17 mouse cellular contexts compared by ENCODE assay signal in the genomic region with DNA sequence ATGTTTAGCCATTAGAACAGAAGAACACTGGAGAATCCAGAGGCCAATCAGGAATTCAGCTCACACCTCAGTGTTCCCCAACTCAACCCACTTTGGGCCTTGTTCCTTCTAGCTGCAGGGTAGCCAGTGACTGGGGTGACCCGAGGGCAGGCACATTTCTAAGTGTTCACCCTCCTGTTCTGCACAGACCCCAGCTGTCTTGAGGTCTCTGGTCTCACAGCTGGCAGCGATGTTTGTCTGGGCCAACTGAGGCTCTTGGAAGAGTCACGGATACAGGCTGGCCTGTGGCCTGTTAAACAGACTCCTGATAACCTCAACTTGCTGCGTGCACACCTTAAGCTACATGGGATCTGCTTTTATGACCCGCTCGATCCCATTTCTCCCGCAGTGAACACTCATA. TPM values are rescaled to one million over a fixed set of nuclear protein-coding genes. Genes with fewer than 3 reads are reported as not detected.
DNase-seq lines count a peak whose midpoint lies in the region; ATAC-seq lines count a peak whose summit lies in the region.
"Had no signal": no experiment of that assay in that cellular context is flagged by ENCODE, and none has a peak within 500 bp of the region (broad histone marks: within the 10 kb centered on the region; RNA-seq: fewer than 3 reads in every experiment).

No protein-coding gene starts in this region.

- no peak overlapping the region for H3K9ac ChIP-seq in embryonic facial prominence, embryonic 15.5 days
- no peak overlapping the region for H3K9ac ChIP-seq in heart, embryonic 15.5 days
- H3K9ac ChIP-seq in liver, embryonic 16.5 days (ENCODE audit: low read depth, low read length): peak overlapping the region; percentile 46
- H3K9ac ChIP-seq: hindbrain, embryonic 12.5 days; lung, embryonic 15.5 days; neural tube, embryonic 13.5 days had no signal

- H3K27me3 ChIP-seq in heart, embryonic 10.5 days (ENCODE audit: insufficient read depth, poor library complexity, severe bottlenecking): no peaks in the 10 kb centered on the region
- no peaks in the 10 kb centered on the region for H3K27me3 ChIP-seq in embryonic facial prominence, embryonic 15.5 days
- no peaks in the 10 kb centered on the region for H3K27me3 ChIP-seq in heart, embryonic 15.5 days
- no peaks in the 10 kb centered on the region for H3K27me3 ChIP-seq in liver, embryonic 16.5 days (ENCODE audit: control insufficient read depth, insufficient read depth, low read depth, low read length)
- H3K27me3 ChIP-seq: hindbrain, embryonic 12.5 days; lung, embryonic 15.5 days; neural tube, embryonic 13.5 days had no signal

- H3K4me1 ChIP-seq in heart, embryonic 10.5 days: peaks cover 34% of the 10 kb centered on the region
- peaks cover 28% of the 10 kb centered on the region; the same call in 1 of the 2 replicates for H3K4me1 ChIP-seq in embryonic facial prominence, embryonic 15.5 days
- H3K4me1 ChIP-seq in heart, embryonic 15.5 days (replicated peaks): peaks cover 27% of the 10 kb centered on the region
- H3K4me1 ChIP-seq in liver, embryonic 16.5 days (ENCODE audit: control insufficient read depth, low read depth, low read length): peaks cover 33% of the 10 kb centered on the region
- H3K4me1 ChIP-seq: hindbrain, embryonic 12.5 days had no signal

- 87% methylated on average over 7 of the region's 7 CpGs for WGBS in heart, embryonic 10.5 days
- WGBS in embryonic facial prominence, embryonic 15.5 days: 95% methylated on average over 7 of the region's 7 CpGs
- 82% methylated on average over 7 of the region's 7 CpGs for WGBS in heart, embryonic 15.5 days
- 89% methylated on average over 7 of the region's 7 CpGs for WGBS in liver, embryonic 16.5 days (ENCODE audit: insufficient replicate concordance)

- ATAC-seq in embryonic facial prominence, embryonic 15.5 days (ENCODE audit: insufficient number of reproducible peaks, low FRiP score, low TSS enrichment, low read depth): no peak
- ATAC-seq in heart, embryonic 15.5 days (replicated peaks; ENCODE audit: insufficient number of reproducible peaks, insufficient read depth, low FRiP score, low read depth): no peak
- no peak for ATAC-seq in liver, embryonic 16.5 days (ENCODE audit: low read depth)
- ATAC-seq: forebrain, embryonic 16.5 days had no signal

- peaks cover 95% of the 10 kb centered on the region for H3K36me3 ChIP-seq in heart, embryonic 10.5 days
- H3K36me3 ChIP-seq in embryonic facial prominence, embryonic 15.5 days: peaks cover 92% of the 10 kb centered on the region
- peaks cover 67% of the 10 kb centered on the region for H3K36me3 ChIP-seq in heart, embryonic 15.5 days
- peaks cover 69% of the 10 kb centered on the region for H3K36me3 ChIP-seq in liver, embryonic 16.5 days (ENCODE audit: control insufficient read depth, insufficient read depth)

- no peak overlapping the region for H3K4me3 ChIP-seq in heart, embryonic 10.5 days
- H3K4me3 ChIP-seq in embryonic facial prominence, embryonic 15.5 days (replicated peaks): no peak overlapping the region
- no peak overlapping the region for H3K4me3 ChIP-seq in heart, embryonic 15.5 days
- no peak overlapping the region for H3K4me3 ChIP-seq in liver, embryonic 16.5 days (ENCODE audit: low read depth, low read length)
- H3K4me3 ChIP-seq: hindbrain, embryonic 12.5 days; lung, embryonic 15.5 days; neural tube, embryonic 13.5 days had no signal

- 0 out of 2 replicates have a peak overlapping the region, but pooled peaks have one; percentile 52 for H3K27ac ChIP-seq in heart, embryonic 10.5 days
- H3K27ac ChIP-seq in embryonic facial prominence, embryonic 15.5 days (replicated peaks): peak overlapping the region; percentile 58
- H3K27ac ChIP-seq in heart, embryonic 15.5 days: peak overlapping the region; percentile 44
- peak overlapping the region; percentile 97 for H3K27ac ChIP-seq in liver, embryonic 16.5 days (ENCODE audit: low read length)
- H3K27ac ChIP-seq: hindbrain, embryonic 12.5 days; lung, embryonic 15.5 days; neural tube, embryonic 13.5 days had no signal

- H3K9me3 ChIP-seq in heart, embryonic 10.5 days: no peaks in the 10 kb centered on the region
- no peaks in the 10 kb centered on the region for H3K9me3 ChIP-seq in embryonic facial prominence, embryonic 15.5 days (replicated peaks)
- H3K9me3 ChIP-seq in heart, embryonic 15.5 days (replicated peaks): no peaks in the 10 kb centered on the region
- no peaks in the 10 kb centered on the region for H3K9me3 ChIP-seq in liver, embryonic 16.5 days (replicated peaks; ENCODE audit: control insufficient read depth, low read length)
- H3K9me3 ChIP-seq: G1E; hindbrain, embryonic 12.5 days; lung, embryonic 15.5 days; neural tube, embryonic 13.5 days had no signal

- H3K4me2 ChIP-seq in embryonic facial prominence, embryonic 15.5 days (replicated peaks): no peak overlapping the region
- H3K4me2 ChIP-seq in heart, embryonic 15.5 days: no peak overlapping the region
- H3K4me2 ChIP-seq in liver, embryonic 16.5 days (ENCODE audit: low read depth, low read length): peak overlapping the region; percentile 62
- H3K4me2 ChIP-seq: hindbrain, embryonic 12.5 days; lung, embryonic 15.5 days; neural tube, embryonic 13.5 days had no signal

- no peak for DNase-seq in heart, embryonic 10.5 days (ENCODE audit: low spot score)
- no peak for DNase-seq in heart, adult 18-20 months
- no peak for DNase-seq in layer of hippocampus, postnatal 36 days
- DNase-seq in cerebellum, adult 11-12 months: no peak
- DNase-seq in thymus, postnatal 25 days: no peak
- DNase-seq: adrenal gland, adult 8-10 months; cerebellum, adult 18-20 months; kidney, adult 11 months; kidney, postnatal 14 days had no signal

RNA-seq across cellular contexts. Expression of gene Tpm1, which starts 23.1 kb away (rescaled TPM):
- 2,990 and 4,096 TPM in 2 replicates for polyA plus RNA-seq in heart, embryonic 10.5 days (2016; fragmentation: Nextera tagmentation; extraction: Ambion mirVana)
- over 10,000 TPM in 1 of 2 experiments, 1,000 to 10,000 TPM in 1; 9,705 to 11,464 TPM for total RNA-seq in heart, adult 18-20 months (2021)
- polyA plus RNA-seq in embryonic facial prominence, embryonic 15.5 days (2015; fragmentation: Nextera tagmentation; extraction: Ambion mirVana): 870 and 880 TPM in 2 replicates
- polyA plus RNA-seq in heart, embryonic 15.5 days (2015; fragmentation: Nextera tagmentation; extraction: Ambion mirVana): 3,993 and 5,392 TPM in 2 replicates
- 122 and 145 TPM in 2 replicates for polyA plus RNA-seq in liver, embryonic 16.5 days (2015; fragmentation: Nextera tagmentation; extraction: Ambion mirVana)
- 100 to 1,000 TPM; 219 to 236 TPM for total RNA-seq in layer of hippocampus, postnatal 36 days (2021)

RNA-seq across cellular contexts. Expression of gene Lactb, which starts 50.8 kb away (rescaled TPM):
- 10.1 and 11.4 TPM in 2 replicates for polyA plus RNA-seq in heart, embryonic 10.5 days (2016; fragmentation: Nextera tagmentation; extraction: Ambion mirVana)
- 10 to 100 TPM; 23.2 to 24.4 TPM for total RNA-seq in heart, adult 18-20 months (2021)
- polyA plus RNA-seq in embryonic facial prominence, embryonic 15.5 days (2015; fragmentation: Nextera tagmentation; extraction: Ambion mirVana): 8.5 and 9.1 TPM in 2 replicates
- polyA plus RNA-seq in heart, embryonic 15.5 days (2015; fragmentation: Nextera tagmentation; extraction: Ambion mirVana): 5.6 and 6.0 TPM in 2 replicates
- 3.6 and 4.4 TPM in 2 replicates for polyA plus RNA-seq in liver, embryonic 16.5 days (2015; fragmentation: Nextera tagmentation; extraction: Ambion mirVana)
- total RNA-seq in layer of hippocampus, postnatal 36 days (2021): 10 to 100 TPM; 13.9 to 14.4 TPM

Comparison
In these comparisons a context has a peak if more than half of its experiments do, and no peak if none do; other contexts are left out.
1. H3K27ac ChIP-seq: peak in every context shown above with its lines; median percentile 97 in liver, embryonic 16.5 days; 58 in embryonic facial prominence, embryonic 15.5 days; 52 in heart, embryonic 10.5 days; 44 in heart, embryonic 15.5 days.